Mouse (Mus musculus): ENCODE measurements at regions not wholly inside any gene's neighbourhood (a gene's known extent, or its start where the extent isn't known, plus 50 kb on each side); places are given as distances from the start of the nearest gene placed in this dataset.

- Histone ChIP-seq H3K4me3 (replicated peaks) (no peak overlapping the region), H3K4me1 (ENCODE audit: control insufficient read depth) (no peaks in the 10 kb centered on the region), H3K27me3 (ENCODE audit: control insufficient read depth) (no peaks in the 10 kb centered on the region), H3K9me3 (ENCODE audit: control insufficient read depth, low read length) (no peaks in the 10 kb centered on the region), H3K36me3 (ENCODE audit: control insufficient read depth) (no peaks in the 10 kb centered on the region)
- no peak for TF ChIP-seq TAL1 (IDR thresholded peaks at IDR 0.05; ENCODE audit: low read length)
- TF ChIP-seq GATA1 (IDR thresholded peaks at IDR 0.05; ENCODE audit: low read length) = no peak
These were observed 200.9 kb upstream of the Thbs1 start for GRCm38 (mm10) chr2:117910781-117911180.

- Histone ChIP-seq H3K9me3 (ENCODE audit: control insufficient read depth, low read length) (no peaks in the 10 kb centered on the region), H3K4me1 (ENCODE audit: control insufficient read depth) (no peaks in the 10 kb centered on the region), H3K27me3 (ENCODE audit: control insufficient read depth) (no peaks in the 10 kb centered on the region), H3K36me3 (ENCODE audit: control insufficient read depth) (no peaks in the 10 kb centered on the region), H3K4me3 (replicated peaks) (no peak overlapping the region)
- TF ChIP-seq GATA1 (IDR thresholded peaks at IDR 0.05; ENCODE audit: low read length) (no peak), TAL1 (IDR thresholded peaks at IDR 0.05; ENCODE audit: low read length) (no peak)
These were observed 199.0 kb upstream of the Thbs1 start for GRCm38 (mm10) chr2:117912722-117913121.

- no peaks in the 10 kb centered on the region for H3K9me3 ChIP-seq (ENCODE audit: control insufficient read depth, low read length)
These were observed 197.8 kb upstream of the Thbs1 start for GRCm38 (mm10) chr2:117913846-117914245.

GRCm38 (mm10) chr2:117915821-117916220, 195.9 kb upstream of the Thbs1 start:
- Histone ChIP-seq H3K27me3 (ENCODE audit: control insufficient read depth) (no peaks in the 10 kb centered on the region), H3K4me1 (ENCODE audit: control insufficient read depth) (no peaks in the 10 kb centered on the region), H3K4me3 (replicated peaks) (no peak overlapping the region), H3K36me3 (ENCODE audit: control insufficient read depth) (no peaks in the 10 kb centered on the region), H3K9me3 (ENCODE audit: control insufficient read depth, low read length) (no peaks in the 10 kb centered on the region)
- TF ChIP-seq GATA1 (IDR thresholded peaks at IDR 0.05; ENCODE audit: low read length) = no peak
- TF ChIP-seq TAL1 (IDR thresholded peaks at IDR 0.05; ENCODE audit: low read length) = no peak

More at GRCm38 (mm10) chr2:117913846-117914245, 197.8 kb upstream of the Thbs1 start:
- H3K4me1 ChIP-seq (ENCODE audit: control insufficient read depth) = no peaks in the 10 kb centered on the region
- H3K4me3 ChIP-seq (replicated peaks) = no peak overlapping the region
- no peaks in the 10 kb centered on the region for H3K27me3 ChIP-seq (ENCODE audit: control insufficient read depth)
- no peak for TF ChIP-seq GATA1 (IDR thresholded peaks at IDR 0.05; ENCODE audit: low read length)
- TF ChIP-seq TAL1 (IDR thresholded peaks at IDR 0.05; ENCODE audit: low read length) = no peak
- no peaks in the 10 kb centered on the region for H3K36me3 ChIP-seq (ENCODE audit: control insufficient read depth)

- TF ChIP-seq GATA1 (IDR thresholded peaks at IDR 0.05; ENCODE audit: low read length) (no peak), TAL1 (IDR thresholded peaks at IDR 0.05; ENCODE audit: low read length) (no peak)
- Histone ChIP-seq H3K9me3 (ENCODE audit: control insufficient read depth, low read length) (no peaks in the 10 kb centered on the region), H3K4me1 (ENCODE audit: control insufficient read depth) (no peaks in the 10 kb centered on the region)
These were observed 194.5 kb upstream of the Thbs1 start for GRCm38 (mm10) chr2:117917181-117917580.

GRCm38 (mm10) chr2:117924877-117925276, 186.8 kb upstream of the Thbs1 start:
- Histone ChIP-seq H3K9me3 (ENCODE audit: control insufficient read depth, low read length) (no peaks in the 10 kb centered on the region), H3K36me3 (ENCODE audit: control insufficient read depth) (no peaks in the 10 kb centered on the region)
- TF ChIP-seq TAL1 (IDR thresholded peaks at IDR 0.05; ENCODE audit: low read length) = no peak
- TF ChIP-seq GATA1 (IDR thresholded peaks at IDR 0.05; ENCODE audit: low read length) = no peak

More at GRCm38 (mm10) chr2:117917181-117917580, 194.5 kb upstream of the Thbs1 start:
- Histone ChIP-seq H3K27me3 (ENCODE audit: control insufficient read depth) (no peaks in the 10 kb centered on the region), H3K36me3 (ENCODE audit: control insufficient read depth) (no peaks in the 10 kb centered on the region), H3K4me3 (replicated peaks) (no peak overlapping the region)

GRCm38 (mm10) chr2:117925412-117925811, 186.3 kb upstream of the Thbs1 start:
- Histone ChIP-seq H3K4me1 (ENCODE audit: control insufficient read depth) (no peaks in the 10 kb centered on the region), H3K9me3 (ENCODE audit: control insufficient read depth, low read length) (no peaks in the 10 kb centered on the region), H3K27me3 (ENCODE audit: control insufficient read depth) (no peaks in the 10 kb centered on the region), H3K36me3 (ENCODE audit: control insufficient read depth) (no peaks in the 10 kb centered on the region), H3K4me3 (replicated peaks) (no peak overlapping the region)
- no peak for TF ChIP-seq TAL1 (IDR thresholded peaks at IDR 0.05; ENCODE audit: low read length)
- no peak for TF ChIP-seq GATA1 (IDR thresholded peaks at IDR 0.05; ENCODE audit: low read length)

More at GRCm38 (mm10) chr2:117924877-117925276, 186.8 kb upstream of the Thbs1 start:
- Histone ChIP-seq H3K4me1 (ENCODE audit: control insufficient read depth) (no peaks in the 10 kb centered on the region), H3K27me3 (ENCODE audit: control insufficient read depth) (no peaks in the 10 kb centered on the region), H3K4me3 (replicated peaks) (no peak overlapping the region)

- Histone ChIP-seq H3K9me3 (ENCODE audit: control insufficient read depth, low read length) (no peaks in the 10 kb centered on the region), H3K4me3 (replicated peaks) (no peak overlapping the region), H3K4me1 (ENCODE audit: control insufficient read depth) (no peaks in the 10 kb centered on the region), H3K36me3 (ENCODE audit: control insufficient read depth) (no peaks in the 10 kb centered on the region), H3K27me3 (ENCODE audit: control insufficient read depth) (no peaks in the 10 kb centered on the region)
- no peak for TF ChIP-seq TAL1 (IDR thresholded peaks at IDR 0.05; ENCODE audit: low read length)
- no peak for TF ChIP-seq GATA1 (IDR thresholded peaks at IDR 0.05; ENCODE audit: low read length)
These were observed 183.6 kb upstream of the Thbs1 start for GRCm38 (mm10) chr2:117928062-117928461.

GRCm38 (mm10) chr2:117929586-117929985, 182.1 kb upstream of the Thbs1 start:
- Histone ChIP-seq H3K27me3 (ENCODE audit: control insufficient read depth) (no peaks in the 10 kb centered on the region), H3K4me1 (ENCODE audit: control insufficient read depth) (no peaks in the 10 kb centered on the region), H3K9me3 (ENCODE audit: control insufficient read depth, low read length) (no peaks in the 10 kb centered on the region), H3K4me3 (replicated peaks) (no peak overlapping the region), H3K36me3 (ENCODE audit: control insufficient read depth) (no peaks in the 10 kb centered on the region)
- TF ChIP-seq TAL1 (IDR thresholded peaks at IDR 0.05; ENCODE audit: low read length) (no peak), GATA1 (IDR thresholded peaks at IDR 0.05; ENCODE audit: low read length) (no peak)

GRCm38 (mm10) chr2:117930895-117931537, 180.7 kb upstream of the Thbs1 start:
- no peaks in the 10 kb centered on the region for H3K27me3 ChIP-seq (ENCODE audit: control insufficient read depth)
- H3K36me3 ChIP-seq (ENCODE audit: control insufficient read depth) = no peaks in the 10 kb centered on the region
- H3K4me3 ChIP-seq (replicated peaks) = no peak overlapping the region
- H3K9me3 ChIP-seq (ENCODE audit: control insufficient read depth, low read length) = no peaks in the 10 kb centered on the region
- no peak for TF ChIP-seq TAL1 (IDR thresholded peaks at IDR 0.05; ENCODE audit: low read length)
- TF ChIP-seq GATA1 (IDR thresholded peaks at IDR 0.05; ENCODE audit: low read length) = no peak
- H3K4me1 ChIP-seq (ENCODE audit: control insufficient read depth) = no peaks in the 10 kb centered on the region

Measured in erythroblast, embryonic 14.5 days (primary cell).